Mouse (Mus musculus) liver, embryonic 14.5 days (tissue): Measurements from ENCODE around the gene Rangap1. TPM values are rescaled to one million over a fixed set of nuclear protein-coding genes. Genes with fewer than 3 reads are reported as not detected.

Experiments used
- ATAC-seq: fragments of 200-750 bp; cut with Nextera tagmentation; 2 replicates; pipeline ENCODE4 v1.8.0; 2017; ENCODE audit warnings: moderate number of reproducible peaks, mild to moderate bottlenecking, moderate library complexity; ENCODE audit not compliant: insufficient read depth
- DNase-seq, 3 experiments: peaks; one replicate each; pipeline ENCODE4 v3.0.0-alpha.2; 2012 to 2013; ENCODE audit warnings: low read depth in 3 of 3, low spot score in 3 of 3
- H3K27ac ChIP-seq: fragments of 300-500 bp; sonication (generic); 2 replicates; pipeline ENCODE4 v1.5.1; 2014; ENCODE audit warnings: moderate library complexity, mild to moderate bottlenecking, control low read depth, inconsistent platforms
- H3K27me3 ChIP-seq: fragments of 300-500 bp; sonication (generic); 2 replicates; pipeline ENCODE4 v1.6.1; 2014; ENCODE audit warnings: mild to moderate bottlenecking, low read length, moderate library complexity; ENCODE audit not compliant: control insufficient read depth, insufficient read depth
- H3K36me3 ChIP-seq: fragments of 300-500 bp; sonication (generic); replicated peaks from 2 replicates; pipeline ENCODE4 v1.6.1; 2014; ENCODE audit warnings: low read depth; ENCODE audit not compliant: control insufficient read depth, insufficient read depth
- H3K4me1 ChIP-seq, 2 experiments: fragments of 200-500 bp in 1 of 2; fragments of 300-500 bp in 1 of 2; sonication (generic) in 1 of 2; replicated peaks; 2 replicates each; pipeline ENCODE4 v1.6.1; 2012 to 2014; ENCODE audit warnings: antibody characterized with exemption in 1 of 2, inconsistent platforms in 1 of 2, low read length in 1 of 2; ENCODE audit not compliant: control insufficient read depth in 2 of 2, insufficient read depth in 2 of 2
- H3K4me2 ChIP-seq: fragments of 300-500 bp; sonication (generic); 2 replicates; pipeline ENCODE4 v1.6.1; 2014; ENCODE audit warnings: low read depth, mild to moderate bottlenecking, control low read depth, moderate library complexity
- H3K4me3 ChIP-seq, 2 experiments: fragments of 200-500 bp in 1 of 2; fragments of 300-500 bp in 1 of 2; sonication (generic) in 1 of 2; 2 replicates each; pipeline ENCODE4 v1.5.1; 2012 to 2014; ENCODE audit warnings: low read depth in 2 of 2, low read length in 2 of 2, mild to moderate bottlenecking in 2 of 2, control low read depth in 1 of 2, inconsistent platforms in 1 of 2, moderate library complexity in 1 of 2; ENCODE audit not compliant: insufficient read depth in 1 of 2
- H3K9ac ChIP-seq: fragments of 300-500 bp; sonication (generic); replicated peaks from 2 replicates; pipeline ENCODE4 v1.6.1; 2014; ENCODE audit warnings: mild to moderate bottlenecking, control low read depth, moderate library complexity
- H3K9me3 ChIP-seq: fragments of 300-500 bp; sonication (generic); 2 replicates; pipeline ENCODE4 v1.6.1; 2016; ENCODE audit warnings: low read length, mixed read lengths; ENCODE audit not compliant: control insufficient read depth
- CTCF ChIP-seq: IDR thresholded peaks from 2 replicates; pipeline ENCODE4 v1.5.1; 2016; ENCODE audit warnings: antibody characterized with exemption, low read depth, control low read depth
- EP300 ChIP-seq: IDR thresholded peaks from 2 replicates; pipeline ENCODE4 v1.6.1; 2016; ENCODE audit warnings: antibody characterized with exemption, low read depth
- WGBS: fragments of 180-500 bp; shearing (Covaris S2); extraction: QIAGEN DNeasy Blood & Tissue Kit; methylation state at CpG from one replicate; pipeline ENCODE4 v1.1.7; 2014; ENCODE audit not compliant: insufficient replicate concordance; 5-methylcytosine and 5-hydroxymethylcytosine counted together
- polyA plus RNA-seq, 2 experiments: library from polyadenylated mRNA; depleted of rRNA in 1 of 2; stranded (reverse) in 1 of 2; unstranded in 1 of 2; fragments of >200 nt; fragmentation: Nextera tagmentation in 1 of 2; extraction: Ambion mirVana in 1 of 2; gene quantifications; 2 replicates each; pipeline versions ENCODE4 v1.2.1 to v1.2.3; 2012 to 2014

The Rangap1 gene
- polyA plus RNA-seq, 2 experiments: 50.6 to 57.1 TPM

GRCm38 (mm10) chr15:81700601-81701000 lies 44.7 kb downstream of the Rangap1 start:
- DNase-seq (no peak), ATAC-seq (no peak)
- Histone ChIP-seq H3K27me3 (peaks cover 6% of the 10 kb centered on the region), H3K4me3 (no peak overlapping the region), H3K4me2 (no peak overlapping the region), H3K36me3 (peaks cover 23% of the 10 kb centered on the region), H3K4me1 (no peaks in the 10 kb centered on the region; a peak in 1 of 4 replicates), H3K9me3 (no peaks in the 10 kb centered on the region), H3K27ac (no peak overlapping the region), H3K9ac (no peak overlapping the region)
- no peak for TF ChIP-seq CTCF
- no peak for TF ChIP-seq EP300
- whole genome bisulfite sequencing: 55% methylated on average over 8 of the region's 8 CpGs

GRCm38 (mm10) chr15:81700161-81700560 lies 45.2 kb downstream of the Rangap1 start:
- Histone ChIP-seq H3K9ac (no peak overlapping the region), H3K27me3 (peaks cover 9% of the 10 kb centered on the region), H3K4me1 (no peaks in the 10 kb centered on the region; a peak in 1 of 4 replicates), H3K9me3 (no peaks in the 10 kb centered on the region), H3K4me3 (no peak overlapping the region), H3K36me3 (peaks cover 19% of the 10 kb centered on the region), H3K27ac (no peak overlapping the region), H3K4me2 (no peak overlapping the region)
- WGBS: 55% methylated on average over 2 of the region's 2 CpGs
- ATAC-seq: no peak
- TF ChIP-seq CTCF (no peak), EP300 (no peak)
- DNase-seq: no peak

DNA sequence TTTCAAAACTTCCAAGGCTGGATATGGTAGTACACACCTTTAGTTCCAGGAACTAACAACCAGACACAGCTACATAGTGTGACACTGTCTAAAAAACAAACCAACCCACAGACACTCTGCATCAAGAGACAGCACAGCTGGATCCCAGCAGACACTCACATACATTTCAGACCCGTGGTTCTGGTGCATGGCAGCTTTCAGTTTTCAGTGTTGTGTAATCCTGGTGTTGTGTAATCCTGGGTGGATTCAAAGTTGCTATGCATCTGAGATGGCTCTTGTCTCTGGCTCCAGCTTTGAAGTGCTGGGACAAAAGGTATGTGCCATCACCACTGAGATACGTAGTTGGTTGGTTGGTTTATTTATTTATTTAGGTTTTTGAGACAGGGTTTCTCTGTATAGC lies 46.8 kb downstream of the Rangap1 start:
- no peak overlapping the region for H3K9ac ChIP-seq
- no peak overlapping the region for H3K4me2 ChIP-seq
- no peak for ATAC-seq
- DNase-seq: peak; percentile 19 to 36 (median 28)
- TF ChIP-seq CTCF (no peak), EP300 (no peak)
- peaks cover 3% of the 10 kb centered on the region for H3K36me3 ChIP-seq
- peaks cover 26% of the 10 kb centered on the region for H3K27me3 ChIP-seq
- H3K4me3 ChIP-seq: no peak overlapping the region
- H3K4me1 ChIP-seq: no peaks in the 10 kb centered on the region; a peak in 1 of 4 replicates
- H3K9me3 ChIP-seq: no peaks in the 10 kb centered on the region
- no peak overlapping the region for H3K27ac ChIP-seq
- WGBS: 36% methylated on average over 2 of the region's 2 CpGs

DNA sequence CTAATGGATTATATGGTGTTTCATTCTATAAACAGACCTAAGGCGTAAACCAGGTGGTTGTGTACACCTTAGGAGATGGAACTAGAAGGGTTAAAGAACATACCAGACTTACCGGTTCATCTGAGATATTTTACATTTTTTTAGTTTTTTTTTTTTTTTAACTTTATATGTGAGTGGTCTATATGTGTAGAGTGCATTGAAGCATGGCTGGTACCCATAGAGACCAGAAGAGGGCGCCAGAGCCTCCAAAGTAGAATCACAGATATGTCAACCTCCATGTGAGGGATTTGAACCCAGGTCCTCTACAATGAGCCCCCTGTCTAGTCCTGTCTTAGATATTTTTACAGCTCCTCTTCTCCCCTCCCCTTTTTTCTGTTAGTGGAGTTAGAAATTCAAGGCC lies 47.5 kb downstream of the Rangap1 start:
- Histone ChIP-seq H3K27ac (no peak overlapping the region), H3K9ac (no peak overlapping the region), H3K4me1 (no peaks in the 10 kb centered on the region; a peak in 1 of 4 replicates), H3K27me3 (peaks cover 33% of the 10 kb centered on the region), H3K36me3 (no peaks in the 10 kb centered on the region; the same call in 1 of the 2 replicates), H3K9me3 (no peaks in the 10 kb centered on the region), H3K4me3 (no peak overlapping the region), H3K4me2 (no peak overlapping the region)
- ATAC-seq (no peak), DNase-seq (peak; percentile 20 to 26 (median 20))
- 38% methylated on average over 3 of the region's 3 CpGs for WGBS
- TF ChIP-seq EP300 (no peak), CTCF (peak; percentile 60)

DNA sequence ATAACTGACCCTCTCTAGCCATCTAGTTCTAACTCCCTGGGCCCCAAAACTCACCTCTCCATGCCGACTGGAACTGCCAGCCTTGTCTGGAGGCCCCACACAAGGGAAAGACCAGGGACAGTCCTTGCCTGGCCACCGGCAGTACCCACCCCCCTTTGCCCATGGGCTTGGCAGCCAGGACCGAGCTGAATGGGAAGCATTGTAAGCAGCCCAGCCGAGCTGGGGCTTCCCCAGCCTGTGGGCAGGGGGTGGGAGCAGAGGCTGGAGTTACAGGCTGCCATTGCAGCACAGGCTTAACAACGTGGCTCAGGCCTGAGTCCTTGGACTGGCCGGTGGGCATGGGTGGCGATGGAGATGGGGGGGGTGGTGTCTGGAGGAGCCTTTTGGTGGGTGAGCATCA lies 48.2 kb downstream of the Rangap1 start, which contains the start of gene Chadl:
Chadl (minus strand) TSS at position 113 of the 400 bp plus-strand sequence.
- ATAC-seq (no peak), DNase-seq (no peak)
- Histone ChIP-seq H3K36me3 (no peaks in the 10 kb centered on the region), H3K4me1 (no peaks in the 10 kb centered on the region; a peak in 1 of 4 replicates), H3K27ac (no peak within 1 kb of the TSS), H3K9ac (no peak within 1 kb of the TSS), H3K9me3 (no peaks in the 10 kb centered on the region), H3K4me3 (no peak within 1 kb of the TSS), H3K27me3 (peaks cover 39% of the 10 kb centered on the region), H3K4me2 (no peak within 1 kb of the TSS)
- 61% methylated on average over 7 of the region's 7 CpGs for WGBS
- TF ChIP-seq CTCF: no peak
- no peak for TF ChIP-seq EP300
